Mouse (Mus musculus): Measurements from ENCODE around the gene Cfap161.

Gene Cfap161

GRCm38 (mm10) chr7:83794705-83795104 is at the start of gene Cfap161:
TSS of gene Cfap161 (minus strand) at chr7:83794880.
- DNase-seq (ENCODE audit: low read depth, low spot score): peak; percentile 90

- no peak for DNase-seq (ENCODE audit: low read depth, low spot score)
Measured at GRCm38 (mm10) chr7:83842486-83843259, 48.0 kb upstream of the Cfap161 start.

GRCm38 (mm10) chr7:83840076-83840475 is 45.4 kb upstream of the Cfap161 start:
- DNase-seq (ENCODE audit: low read depth, low spot score): no peak

GRCm38 (mm10) chr7:83838525-83839224 is 44.0 kb upstream of the Cfap161 start:
- no peak for DNase-seq (ENCODE audit: low read depth, low spot score)

- no peak for DNase-seq (ENCODE audit: low read depth, low spot score)
Measured at GRCm38 (mm10) chr7:83829355-83829754, 34.7 kb upstream of the Cfap161 start.

- DNase-seq (ENCODE audit: low read depth, low spot score): no peak
Measured at GRCm38 (mm10) chr7:83827402-83828076, 32.9 kb upstream of the Cfap161 start.

GRCm38 (mm10) chr7:83826808-83827207 is 32.1 kb upstream of the Cfap161 start:
- no peak for DNase-seq (ENCODE audit: low read depth, low spot score)

GRCm38 (mm10) chr7:83821951-83822350 is 27.3 kb upstream of the Cfap161 start:
- DNase-seq (ENCODE audit: low read depth, low spot score): no peak

GRCm38 (mm10) chr7:83816886-83817285 is 22.2 kb upstream of the Cfap161 start:
- DNase-seq (ENCODE audit: low read depth, low spot score): no peak

- DNase-seq (ENCODE audit: low read depth, low spot score): no peak
Measured at GRCm38 (mm10) chr7:83815646-83816045, 21.0 kb upstream of the Cfap161 start.

GRCm38 (mm10) chr7:83813993-83814392 is 19.3 kb upstream of the Cfap161 start:
- DNase-seq (ENCODE audit: low read depth, low spot score): no peak

- no peak for DNase-seq (ENCODE audit: low read depth, low spot score)
Measured at GRCm38 (mm10) chr7:83813465-83813864, 18.8 kb upstream of the Cfap161 start.

- no peak for DNase-seq (ENCODE audit: low read depth, low spot score)
Measured at GRCm38 (mm10) chr7:83813016-83813415, 18.3 kb upstream of the Cfap161 start.

GRCm38 (mm10) chr7:83812581-83812980 is 17.9 kb upstream of the Cfap161 start:
- DNase-seq (ENCODE audit: low read depth, low spot score): no peak

- DNase-seq (ENCODE audit: low read depth, low spot score): no peak
Measured at GRCm38 (mm10) chr7:83811916-83812315, 17.2 kb upstream of the Cfap161 start.

- DNase-seq (ENCODE audit: low read depth, low spot score): no peak
Measured at GRCm38 (mm10) chr7:83811461-83811860, 16.8 kb upstream of the Cfap161 start.

- DNase-seq (ENCODE audit: low read depth, low spot score): peak; percentile 57
Measured at GRCm38 (mm10) chr7:83810141-83811100, 15.7 kb upstream of the Cfap161 start.

GRCm38 (mm10) chr7:83809715-83810114 is 15.0 kb upstream of the Cfap161 start:
- no peak for DNase-seq (ENCODE audit: low read depth, low spot score)

- no peak for DNase-seq (ENCODE audit: low read depth, low spot score)
Measured at GRCm38 (mm10) chr7:83809060-83809459, 14.4 kb upstream of the Cfap161 start.

GRCm38 (mm10) chr7:83806934-83807333 is 12.3 kb upstream of the Cfap161 start:
- no peak for DNase-seq (ENCODE audit: low read depth, low spot score)

- no peak for DNase-seq (ENCODE audit: low read depth, low spot score)
Measured at GRCm38 (mm10) chr7:83803777-83804176, 9.1 kb upstream of the Cfap161 start.
